Mouse (Mus musculus) lung, postnatal 0 days (tissue): Measurements from ENCODE around the gene Ccdc91. TPM values are rescaled to one million over a fixed set of nuclear protein-coding genes. Genes with fewer than 3 reads are reported as not detected.

Experiments
- ATAC-seq: fragments of 200-750 bp; cut with Nextera tagmentation; 2 replicates; pipeline ENCODE4 v1.8.0; 2017; ENCODE audit warnings: moderate library complexity
- DNase-seq: peaks from one replicate; pipeline ENCODE4 v3.0.0-alpha.2; 2016; ENCODE audit warnings: low spot score
- H3K27ac ChIP-seq: fragments of 300-500 bp; sonication (generic); 2 replicates; pipeline ENCODE4 v1.5.1; 2014; ENCODE audit warnings: antibody characterized with exemption, mild to moderate bottlenecking, low read length, mixed read lengths
- H3K27me3 ChIP-seq: fragments of 300-500 bp; sonication (generic); replicated peaks from 2 replicates; pipeline ENCODE4 v1.6.1; 2014; ENCODE audit warnings: low read length, mixed read lengths; ENCODE audit not compliant: insufficient read depth
- H3K36me3 ChIP-seq: fragments of 300-500 bp; sonication (generic); 2 replicates; pipeline ENCODE4 v1.6.1; 2014; ENCODE audit warnings: low read length, mixed read lengths; ENCODE audit not compliant: insufficient read depth
- H3K4me1 ChIP-seq: fragments of 300-500 bp; sonication (generic); 2 replicates; pipeline ENCODE4 v1.6.1; 2014; ENCODE audit warnings: antibody characterized with exemption, low read depth, low read length, mixed read lengths; ENCODE audit not compliant: insufficient read depth
- H3K4me2 ChIP-seq: fragments of 300-500 bp; sonication (generic); replicated peaks from 2 replicates; pipeline ENCODE4 v1.6.1; 2014; ENCODE audit warnings: low read depth, mild to moderate bottlenecking, low read length, moderate library complexity, mixed read lengths
- H3K4me3 ChIP-seq: fragments of 300-500 bp; sonication (generic); 2 replicates; pipeline ENCODE4 v1.5.1; 2014; ENCODE audit warnings: low read depth, low read length
- H3K9ac ChIP-seq: fragments of 300-500 bp; sonication (generic); replicated peaks from 2 replicates; pipeline ENCODE4 v1.6.1; 2014; ENCODE audit warnings: low read depth, mild to moderate bottlenecking
- H3K9me3 ChIP-seq: fragments of 300-500 bp; sonication (generic); 2 replicates; pipeline ENCODE4 v1.6.1; 2016; ENCODE audit warnings: low read length, mixed read lengths
- CTCF ChIP-seq: IDR thresholded peaks from 2 replicates; pipeline ENCODE4 v1.5.1; 2016; ENCODE audit warnings: antibody characterized with exemption, mild to moderate bottlenecking
- EP300 ChIP-seq: IDR thresholded peaks from 2 replicates; pipeline ENCODE4 v1.6.1; 2016; ENCODE audit warnings: antibody characterized with exemption, mild to moderate bottlenecking, control low read depth
- WGBS: fragments of 180-500 bp; shearing (Covaris S2); extraction: QIAGEN DNeasy Blood & Tissue Kit; methylation state at CpG from one replicate; pipeline ENCODE4 v1.1.7; 2014; 5-methylcytosine and 5-hydroxymethylcytosine counted together
- polyA plus RNA-seq: library from polyadenylated mRNA; unstranded; fragments of >200 nt; fragmentation: Nextera tagmentation; extraction: Ambion mirVana; gene quantifications from 2 replicates; pipeline ENCODE4 v1.2.1, GENCODE M21; 2015

Gene Ccdc91
- polyA plus RNA-seq, 1 experiment from 2014 or later = 23.9 TPM

DNA sequence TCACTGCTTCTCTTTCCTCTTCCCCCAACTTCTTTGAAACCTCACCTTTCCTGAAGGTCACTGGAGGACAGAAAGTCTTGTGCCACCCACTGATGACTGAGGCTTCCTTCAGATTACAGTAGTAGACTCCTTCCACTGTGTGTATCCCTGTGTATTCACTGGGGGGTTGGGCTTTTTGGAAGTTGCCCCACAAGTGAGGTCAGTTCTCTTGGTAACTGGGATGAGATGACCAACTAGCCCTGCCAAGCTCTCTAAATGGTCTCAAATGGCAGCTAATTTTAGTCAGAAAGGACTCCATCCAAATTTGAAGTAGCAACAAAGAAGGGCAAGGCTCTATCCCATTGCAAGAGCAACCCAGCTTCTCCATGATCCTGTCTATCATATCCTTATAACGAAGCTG lies 195.7 kb downstream of the Ccdc91 start:
- no peak overlapping the region for H3K4me2 ChIP-seq
- no peak overlapping the region for H3K9ac ChIP-seq
- no peaks in the 10 kb centered on the region for H3K9me3 ChIP-seq
- no peak overlapping the region for H3K4me3 ChIP-seq
- H3K4me1 ChIP-seq = no peaks in the 10 kb centered on the region
- 94% methylated on average over 1 of the region's 1 CpGs for WGBS
- no peak for DNase-seq
- H3K36me3 ChIP-seq = no peaks in the 10 kb centered on the region
- H3K27ac ChIP-seq = no peak overlapping the region
- TF ChIP-seq CTCF (no peak), EP300 (no peak)
- no peaks in the 10 kb centered on the region for H3K27me3 ChIP-seq
- ATAC-seq = no peak

- DNase-seq = no peak
- TF ChIP-seq EP300 (no peak), CTCF (no peak)
- no peaks in the 10 kb centered on the region for H3K27me3 ChIP-seq
- H3K27ac ChIP-seq = no peak overlapping the region
- WGBS = 44% methylated on average over 2 of the region's 2 CpGs
- no peaks in the 10 kb centered on the region for H3K36me3 ChIP-seq
- no peaks in the 10 kb centered on the region for H3K9me3 ChIP-seq
- H3K4me1 ChIP-seq = no peaks in the 10 kb centered on the region
- H3K9ac ChIP-seq = no peak overlapping the region
- ATAC-seq = no peak
- no peak overlapping the region for H3K4me2 ChIP-seq
- no peak overlapping the region for H3K4me3 ChIP-seq
These were observed 196.9 kb downstream of the Ccdc91 start for GRCm38 (mm10) chr6:147672481-147672880.

DNA sequence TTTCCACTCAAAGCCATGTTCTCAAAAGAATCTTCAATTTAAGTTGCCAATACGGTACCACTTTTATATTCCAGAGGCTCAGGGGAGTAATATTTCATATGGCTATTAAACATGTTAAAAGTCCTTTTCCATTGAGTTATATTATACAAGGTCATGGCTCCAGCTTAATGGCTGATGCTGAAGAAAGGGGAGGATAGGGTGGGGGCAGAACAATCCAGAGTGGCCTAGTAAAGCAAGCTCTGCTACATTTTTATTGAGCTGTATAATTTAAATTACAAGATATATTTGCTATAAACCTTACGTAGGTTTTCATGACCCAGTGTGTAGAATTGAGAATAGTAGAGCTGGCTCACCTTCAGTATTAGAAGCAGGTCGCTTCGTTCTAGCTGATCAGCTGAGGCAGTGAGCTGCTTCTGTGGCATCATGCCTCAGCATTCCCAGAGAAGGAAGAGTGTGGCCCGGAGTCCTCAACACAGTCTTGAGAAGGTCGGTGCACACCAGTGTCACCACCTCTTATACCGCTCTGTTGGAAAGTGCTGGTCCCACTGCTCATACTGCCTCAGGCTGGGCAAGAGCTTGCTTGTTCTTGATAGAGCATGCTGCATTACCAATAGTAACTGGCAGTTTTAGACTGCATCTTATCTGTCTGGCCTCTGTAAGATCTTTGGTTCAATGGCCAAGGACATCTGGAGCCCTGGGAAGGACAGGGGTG lies 199.6 kb downstream of the Ccdc91 start:
- TF ChIP-seq EP300 = no peak
- TF ChIP-seq CTCF = no peak
- no peak for ATAC-seq

GRCm38 (mm10) chr6:147676214-147676613 lies 200.6 kb downstream of the Ccdc91 start:
- H3K9me3 ChIP-seq = no peaks in the 10 kb centered on the region
- TF ChIP-seq CTCF = no peak
- TF ChIP-seq EP300 = no peak
- 96% methylated on average over 1 of the region's 1 CpGs for WGBS
- no peaks in the 10 kb centered on the region for H3K4me1 ChIP-seq
- no peaks in the 10 kb centered on the region for H3K36me3 ChIP-seq
- ATAC-seq (no peak), DNase-seq (no peak)
- no peaks in the 10 kb centered on the region for H3K27me3 ChIP-seq
- no peak overlapping the region for H3K9ac ChIP-seq
- H3K4me2 ChIP-seq = no peak overlapping the region
- no peak overlapping the region for H3K27ac ChIP-seq
- no peak overlapping the region for H3K4me3 ChIP-seq

More for the DNA sequence above, 199.6 kb downstream of the Ccdc91 start:
- DNase-seq = no peak
- Histone ChIP-seq H3K36me3 (no peaks in the 10 kb centered on the region), H3K4me3 (no peak overlapping the region), H3K9ac (no peak overlapping the region), H3K9me3 (no peaks in the 10 kb centered on the region), H3K27ac (no peak overlapping the region), H3K4me1 (no peaks in the 10 kb centered on the region), H3K27me3 (no peaks in the 10 kb centered on the region), H3K4me2 (no peak overlapping the region)
- WGBS = 77% methylated on average over 7 of the region's 7 CpGs

Other genes with a start within 250 kb of the Ccdc91 start
- gene Pthlh, start 211.6 kb upstream of the Ccdc91 start, polyA plus RNA-seq = 1.2 and 1.5 TPM in 2 replicates